Mouse (Mus musculus): ENCODE measurements at regions not wholly inside any gene's neighbourhood (a gene's known extent, or its start where the extent isn't known, plus 50 kb on each side); places are given as distances from the start of the nearest gene placed in this dataset.

DNA sequence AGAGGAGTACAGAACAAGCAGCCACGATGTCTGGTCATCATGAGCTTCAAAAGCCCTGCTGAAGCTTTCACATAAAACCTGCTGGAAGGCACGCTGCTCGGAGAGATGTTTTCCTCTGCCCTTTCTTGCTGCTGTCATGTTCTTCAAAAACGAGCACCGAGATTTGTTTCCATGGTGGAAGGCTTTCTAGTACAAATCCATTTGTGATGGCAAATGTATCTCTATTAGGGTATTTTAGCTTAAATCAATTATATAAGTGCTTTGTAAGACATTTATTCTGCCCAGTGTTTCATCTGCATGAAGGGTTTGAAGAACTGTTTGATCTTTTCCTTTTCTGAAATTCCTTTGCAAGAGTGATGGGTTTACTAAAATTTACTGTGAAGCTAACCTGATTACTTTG, 253.1 kb downstream of the Fam173b start:
- no peak for DNase-seq (ENCODE audit: low spot score)

DNA sequence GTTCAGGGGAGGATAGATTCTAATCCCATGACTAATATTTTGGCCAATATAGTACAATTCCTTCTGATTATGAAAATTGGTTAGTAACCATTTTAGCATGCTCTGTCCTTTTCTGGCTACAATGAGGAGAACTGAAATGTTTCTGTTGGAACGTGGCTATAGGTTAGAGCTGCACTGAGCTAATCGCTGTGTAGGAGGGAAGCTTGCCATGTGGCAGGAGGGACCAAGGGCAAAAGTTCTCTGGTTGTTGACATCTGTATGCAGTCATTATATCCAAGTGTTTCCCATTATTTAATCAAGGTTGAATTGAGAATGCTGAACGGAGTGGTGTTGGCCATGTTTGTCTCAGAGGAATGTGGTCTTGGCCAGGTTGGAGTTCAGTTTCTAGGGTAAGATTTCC, 253.5 kb downstream of the Fam173b start:
- no peak for DNase-seq (ENCODE audit: low spot score)

DNA sequence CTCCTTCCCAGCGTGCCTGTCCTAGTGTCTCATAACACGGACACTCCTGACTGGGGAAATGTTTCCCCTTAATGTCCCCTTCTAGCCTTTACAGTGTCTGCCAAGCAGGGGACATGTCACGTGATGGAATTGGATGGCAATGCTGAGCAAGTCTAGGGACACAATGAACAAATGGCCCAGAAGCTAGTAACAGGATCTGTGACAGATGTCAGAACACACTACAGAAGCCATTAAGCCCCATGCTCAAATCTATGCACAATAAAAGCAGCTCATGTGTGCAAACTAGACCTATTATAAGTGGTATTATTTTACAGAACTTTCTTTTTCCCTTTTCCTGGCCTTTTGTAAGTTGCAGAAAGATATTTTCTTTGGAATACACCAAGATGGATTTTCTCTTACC, 267.4 kb downstream of the Fam173b start:
- no peak for DNase-seq (ENCODE audit: low spot score)

DNA sequence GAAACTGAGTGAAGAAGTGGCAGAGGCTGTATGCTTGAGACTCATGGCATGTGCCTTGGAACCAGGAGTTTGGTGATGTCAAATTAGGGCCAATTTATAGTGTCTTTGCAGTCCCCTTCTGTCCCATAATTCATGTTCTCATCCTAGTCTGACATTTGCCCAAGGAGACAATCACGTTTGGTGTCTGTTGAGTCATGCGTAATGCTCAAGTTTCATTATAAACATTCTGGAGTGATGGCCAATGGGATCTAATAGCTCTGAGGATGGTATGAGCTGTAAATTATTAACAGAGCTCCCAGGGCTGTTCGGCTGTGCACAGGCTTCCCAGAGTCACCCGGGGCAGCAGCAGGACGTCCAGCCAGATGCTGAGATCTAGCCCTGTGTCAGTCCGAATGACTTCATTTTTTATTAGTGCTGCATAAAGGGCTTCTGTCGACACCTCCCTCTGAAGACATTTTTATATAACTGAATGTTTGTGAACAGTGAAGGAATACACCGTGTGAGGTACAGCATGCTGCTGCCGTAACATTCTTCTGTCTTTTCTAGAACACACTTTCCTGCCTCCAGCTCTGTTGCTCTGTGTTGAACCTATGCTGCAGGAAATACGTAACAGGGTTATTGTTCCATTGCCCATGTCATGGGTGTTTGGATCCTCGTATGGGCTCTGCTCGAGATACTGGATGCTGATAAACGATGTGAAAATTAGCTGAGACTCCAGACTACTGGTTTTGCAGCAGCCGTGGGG, 268.2 kb downstream of the Fam173b start:
- peak; percentile 29 for DNase-seq (ENCODE audit: low spot score)

GRCm38 (mm10) chr15:31875436-31875835, 273.8 kb downstream of the Fam173b start:
- DNase-seq (ENCODE audit: low spot score): no peak

DNA sequence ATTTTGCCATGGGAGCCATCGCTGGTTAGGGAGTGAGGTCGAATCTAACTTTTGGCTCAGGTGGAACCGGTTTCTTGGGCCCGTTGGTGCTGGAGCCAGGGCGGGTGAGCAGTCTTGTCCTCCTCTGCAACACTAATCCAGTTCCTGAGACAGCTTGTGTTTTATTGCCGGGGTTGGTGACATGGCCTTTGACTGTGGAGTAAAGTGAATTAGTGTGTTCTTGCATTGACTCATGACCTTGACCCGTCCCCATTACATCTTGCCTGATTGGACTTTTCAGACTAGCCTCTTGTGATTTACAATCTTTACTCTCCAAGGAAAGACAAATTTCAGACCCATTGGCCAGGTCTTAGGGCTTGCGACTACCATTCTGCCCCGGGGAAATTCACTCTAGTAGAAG, 278.8 kb downstream of the Fam173b start:
- peak; percentile 8 for DNase-seq (ENCODE audit: low spot score)

- DNase-seq (ENCODE audit: low spot score): no peak
Measured at GRCm38 (mm10) chr15:31882331-31882730, 280.7 kb downstream of the Fam173b start.

- DNase-seq (ENCODE audit: low spot score): no peak
Measured at GRCm38 (mm10) chr15:31883516-31883915, 281.9 kb downstream of the Fam173b start.

GRCm38 (mm10) chr15:31898904-31899650, 278.0 kb upstream of the Tas2r119 start:
- no peak for DNase-seq (ENCODE audit: low spot score)

DNA sequence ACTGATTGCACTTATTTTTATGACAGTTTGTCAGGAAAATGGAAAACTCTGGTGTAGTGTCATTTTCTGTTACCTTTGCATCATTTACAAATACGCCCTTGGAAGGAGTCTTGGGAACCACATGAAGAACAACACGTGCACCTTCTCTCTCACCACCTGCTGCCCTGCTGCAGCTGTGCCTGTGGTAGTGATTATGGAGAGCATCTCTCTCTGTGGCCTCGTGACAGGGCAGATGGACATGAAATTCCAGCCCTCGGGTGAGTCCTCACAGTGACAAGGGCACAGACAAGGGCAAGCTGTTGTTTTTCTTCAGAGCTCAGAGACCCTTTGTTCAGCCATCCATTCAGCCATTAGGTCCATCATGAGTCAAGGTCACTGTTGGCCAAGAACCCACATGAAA, 276.8 kb upstream of the Tas2r119 start:
- no peak for DNase-seq (ENCODE audit: low spot score)

DNA sequence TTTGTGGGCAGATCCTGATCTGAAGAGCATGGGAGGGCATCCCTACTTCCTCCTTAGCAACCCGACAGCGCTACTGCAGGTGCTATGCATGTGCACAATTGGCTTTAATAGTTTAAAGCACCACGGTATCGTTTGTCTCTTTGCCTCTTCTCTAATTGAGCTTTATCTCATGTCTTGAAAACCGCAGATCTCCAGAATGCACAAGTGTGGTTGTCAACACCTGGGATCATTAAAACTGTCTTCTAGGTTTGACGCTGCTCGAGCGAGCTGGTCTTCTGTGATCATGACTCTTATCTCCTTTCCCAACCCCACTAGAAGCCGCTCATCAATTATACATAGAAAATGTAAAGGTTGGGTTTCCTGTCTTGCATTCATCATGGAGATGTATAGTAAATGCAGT, 268.7 kb upstream of the Tas2r119 start:
- DNase-seq (ENCODE audit: low spot score): no peak

- no peak for DNase-seq (ENCODE audit: low spot score)
Measured at GRCm38 (mm10) chr15:31911978-31912377, 265.1 kb upstream of the Tas2r119 start.

DNA sequence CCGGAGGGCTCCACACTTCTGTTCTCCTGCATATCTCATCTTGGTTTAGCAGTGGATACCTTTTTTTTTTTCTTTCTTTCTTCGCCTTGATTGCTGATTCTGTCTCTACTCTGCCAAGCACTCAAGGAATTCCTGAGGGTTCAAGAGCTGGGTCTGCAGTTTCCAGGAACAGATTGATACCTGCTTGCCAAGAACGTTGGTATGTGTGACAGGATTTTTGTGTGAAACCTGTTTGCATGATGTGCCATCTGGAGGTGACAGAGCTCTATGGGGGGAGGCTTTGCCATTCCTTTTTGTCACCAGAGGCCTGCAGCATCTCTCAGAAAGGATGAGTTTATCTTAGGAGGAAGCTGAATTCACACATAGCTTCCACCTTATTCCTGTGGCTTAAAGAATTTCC, 255.6 kb upstream of the Tas2r119 start:
- DNase-seq (ENCODE audit: low spot score): no peak

DNA sequence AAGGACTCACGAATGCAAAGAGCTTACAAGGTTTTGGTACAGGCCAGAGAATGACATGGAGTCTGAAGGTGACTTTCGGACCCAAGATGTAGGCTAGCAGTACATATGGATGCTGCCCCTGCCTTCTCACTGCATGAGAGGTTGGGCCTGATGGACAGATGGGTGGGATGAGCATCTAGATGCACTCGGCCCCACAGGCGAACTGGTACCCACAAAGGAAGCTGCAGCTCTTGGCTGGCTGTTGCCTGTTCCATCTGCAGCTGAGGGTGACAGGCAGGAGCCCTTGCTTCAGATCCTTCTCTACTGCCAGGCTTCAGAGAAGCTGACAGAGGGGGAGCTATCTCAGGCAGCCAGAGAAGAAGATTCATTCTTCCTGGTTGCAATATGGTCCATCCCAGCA, 216.8 kb upstream of the Tas2r119 start:
- DNase-seq (ENCODE audit: low spot score): no peak

GRCm38 (mm10) chr15:31961963-31962362, 215.1 kb upstream of the Tas2r119 start:
- DNase-seq (ENCODE audit: low spot score): no peak

GRCm38 (mm10) chr15:31964911-31965310, 212.2 kb upstream of the Tas2r119 start:
- DNase-seq (ENCODE audit: low spot score): no peak

DNA sequence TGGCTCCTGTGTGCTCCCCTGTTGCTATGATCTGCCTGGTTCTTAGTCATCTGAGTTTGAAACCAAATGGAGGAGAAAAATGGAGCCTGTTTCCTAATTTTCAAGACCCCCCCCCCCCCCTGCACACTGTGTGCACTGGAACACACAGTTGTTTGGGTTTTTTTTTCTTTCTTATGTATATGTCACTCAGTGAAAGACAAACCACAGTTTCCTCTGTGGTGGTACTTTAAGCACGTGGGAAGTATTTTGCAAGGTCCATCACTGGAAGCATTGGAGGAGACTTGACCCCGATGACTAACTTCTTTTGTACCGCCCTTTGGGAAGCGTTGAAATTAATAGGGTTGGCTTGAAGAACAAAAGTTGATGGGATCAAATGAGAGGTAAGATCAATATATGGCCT, 211.5 kb upstream of the Tas2r119 start:
- no peak for DNase-seq (ENCODE audit: low spot score)

GRCm38 (mm10) chr15:31972891-31973290, 204.2 kb upstream of the Tas2r119 start:
- no peak for DNase-seq (ENCODE audit: low spot score)

DNA sequence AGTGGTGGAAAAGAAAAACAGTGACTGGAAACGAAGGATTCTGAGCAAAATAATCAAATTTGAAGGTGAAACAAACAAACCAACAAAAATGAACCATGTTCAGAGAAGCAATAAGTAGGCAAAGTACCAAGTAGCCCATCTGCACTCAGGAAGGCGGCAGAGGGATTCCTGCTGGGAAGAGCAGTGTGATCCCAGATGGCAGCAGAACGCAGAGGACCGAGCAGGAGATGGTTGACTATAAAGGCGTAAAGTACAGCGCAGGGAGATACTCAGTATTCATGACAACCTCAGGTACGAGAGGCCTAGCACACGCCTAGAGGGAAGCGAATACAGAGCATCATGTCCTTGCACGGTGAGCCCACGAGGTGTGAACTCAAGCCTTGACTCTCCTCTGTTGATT, 203.2 kb upstream of the Tas2r119 start:
- DNase-seq (ENCODE audit: low spot score): no peak

DNA sequence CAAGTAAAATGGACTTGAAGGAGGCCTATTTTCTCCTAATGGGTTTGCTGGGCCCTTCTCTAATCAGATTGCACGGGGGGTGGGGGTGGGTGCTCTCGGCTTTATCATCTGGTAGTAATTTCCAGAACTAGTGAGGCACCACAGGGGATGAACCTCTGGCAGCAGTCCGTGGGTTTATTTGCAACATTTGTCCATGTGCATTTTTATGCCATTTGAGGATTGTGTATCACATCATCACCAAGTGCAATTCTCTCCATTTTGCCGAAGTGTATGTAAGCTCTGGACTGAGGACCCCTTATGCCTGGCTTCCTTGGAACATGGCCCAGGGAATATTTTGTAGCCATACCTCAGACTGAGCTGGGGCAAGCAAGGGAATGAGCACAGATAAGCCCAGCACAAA, 200.6 kb upstream of the Tas2r119 start:
- DNase-seq (ENCODE audit: low spot score): no peak

DNA sequence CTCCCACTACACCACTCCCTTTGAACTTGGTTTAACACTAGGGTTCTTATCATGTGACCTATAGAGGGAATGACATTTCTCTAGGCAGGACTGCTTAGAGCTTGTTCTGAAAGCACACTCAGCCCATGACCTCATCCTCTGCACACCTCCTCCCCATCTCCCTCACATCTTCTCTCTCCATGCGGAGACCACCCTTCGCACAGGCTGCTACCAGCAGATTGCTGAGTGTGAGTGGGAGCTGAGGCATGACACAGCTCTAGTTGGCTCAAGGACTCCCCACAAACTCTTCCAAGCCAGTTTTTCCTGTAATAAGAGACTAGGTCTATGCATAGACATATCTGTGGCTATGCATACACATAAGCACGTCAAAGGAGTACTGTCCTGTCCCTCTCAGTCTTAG, 199.5 kb upstream of the Tas2r119 start:
- no peak for DNase-seq (ENCODE audit: low spot score)

DNA sequence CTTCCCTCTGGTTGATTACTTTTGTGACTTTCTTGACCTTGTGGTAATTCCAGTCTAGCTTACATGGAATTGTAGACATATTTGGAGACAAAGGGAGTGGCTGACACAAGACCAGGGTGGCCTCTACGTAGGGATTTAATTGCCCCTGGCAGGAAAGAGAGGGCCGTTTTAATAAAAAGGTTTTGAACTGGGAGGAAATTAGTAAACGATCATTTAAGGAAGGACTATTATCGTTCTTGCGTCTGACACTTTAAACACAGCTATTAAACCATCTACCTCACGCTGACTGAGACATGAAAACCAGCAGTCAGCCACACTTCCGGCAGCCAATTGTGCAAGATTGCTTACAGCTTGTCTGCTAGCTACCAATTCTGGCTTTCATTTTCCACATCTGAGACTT, 197.1 kb upstream of the Tas2r119 start:
- no peak for DNase-seq (ENCODE audit: low spot score)

GRCm38 (mm10) chr15:31980791-31981190, 196.3 kb upstream of the Tas2r119 start:
- DNase-seq (ENCODE audit: low spot score): no peak

DNA sequence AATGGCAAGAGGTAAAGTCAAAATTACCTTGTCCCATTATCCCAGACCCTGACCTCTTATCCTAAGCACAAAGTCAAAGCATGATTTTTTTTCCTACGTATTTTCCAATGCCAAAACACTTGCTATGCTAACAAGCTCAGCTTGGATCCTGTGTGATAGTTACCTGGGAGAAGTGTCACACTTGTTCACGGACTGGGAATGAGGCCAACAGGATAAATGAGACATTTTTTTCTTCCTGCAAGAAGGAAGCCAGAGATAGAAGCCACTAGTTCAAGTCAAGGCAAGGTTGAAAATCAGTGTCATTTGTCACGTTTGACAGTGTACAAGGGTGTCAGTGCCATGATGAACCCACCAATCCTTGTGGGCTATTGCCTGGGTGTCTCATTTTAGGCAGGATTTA, 189.8 kb upstream of the Tas2r119 start:
- DNase-seq (ENCODE audit: low spot score): no peak

Measured in yolk sac, embryonic 10.5 days (tissue).